8 mouse cellular contexts compared by ENCODE assay signal in the genomic region with DNA sequence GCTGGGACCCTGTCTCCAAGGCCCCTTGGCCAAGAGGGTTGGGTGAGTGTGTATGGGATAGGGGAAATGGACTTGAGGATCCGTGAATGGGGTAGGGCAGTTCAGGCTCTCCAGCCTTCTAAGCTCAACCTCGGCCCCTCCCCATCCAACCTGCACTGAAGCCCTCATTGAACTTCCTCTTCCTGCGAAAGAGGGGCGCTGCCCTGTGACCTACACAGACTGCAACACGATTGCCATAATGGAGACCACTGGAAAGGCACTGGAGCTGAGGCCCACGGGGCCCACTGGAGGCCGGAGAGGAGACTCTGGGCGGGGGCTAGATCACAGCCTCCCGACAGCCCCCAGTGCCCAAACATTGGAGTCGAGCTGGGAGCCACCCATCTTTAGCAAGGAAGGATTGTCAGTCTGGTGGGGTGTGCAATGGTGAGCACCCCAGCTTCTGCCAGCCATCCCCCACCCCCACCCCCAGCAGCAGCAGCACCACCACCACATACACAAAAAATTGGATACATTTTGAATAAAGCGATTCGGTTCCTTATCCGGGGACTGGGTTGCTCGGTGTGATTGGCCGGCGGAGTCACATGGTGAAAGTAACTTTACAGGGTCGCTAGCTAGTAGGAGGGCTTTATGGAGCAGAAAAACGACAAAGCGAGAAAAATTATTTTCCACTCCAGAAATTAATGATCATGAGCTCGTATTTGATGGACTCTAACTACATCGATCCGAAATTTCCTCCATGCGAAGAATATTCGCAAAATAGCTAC. TPM values are rescaled to one million over a fixed set of nuclear protein-coding genes. Genes with fewer than 3 reads are reported as not detected.
DNase-seq lines count a peak whose midpoint lies in the region; ATAC-seq and TF ChIP-seq lines count a peak whose summit lies in the region.

No protein-coding gene starts in this region.

- TF ChIP-seq POLR2A in MEL (IDR thresholded peaks at IDR 0.05; ENCODE audit: control insufficient read depth in 1 of 2, insufficient read depth in 1 of 2, low read depth in 1 of 2, low read length in 2 of 2, poor library complexity in 1 of 2) = peak; percentile 31 to 57; a peak in 2 of 4 replicates

- intact Hi-C loops in heart, postnatal 25 days (cut with DNase I) = no loop called here
- intact Hi-C loops in gastrocnemius, postnatal 14 days (cut with DNase I; ENCODE audit: low total_unique reads) = no loop called here

- no peak for TF ChIP-seq CTCF in MEL (IDR thresholded peaks at IDR 0.05 in 2 of 3, conservative IDR thresholded peaks at IDR 0.05 in 1 of 3; ENCODE audit: control insufficient read depth in 1 of 3, insufficient read depth in 1 of 3, low read depth in 2 of 3, low read length in 3 of 3, poor library complexity in 1 of 3, severe bottlenecking in 1 of 3)

- no peak for DNase-seq in heart, postnatal 25 days (ENCODE audit: low spot score)
- peak; percentile 79 for DNase-seq in MEL (ENCODE audit: low read depth, low spot score)
- peak; percentile 38 for DNase-seq in hindbrain, embryonic 10.5 days (ENCODE audit: low spot score)
- DNase-seq in midbrain, embryonic 14.5 days = no peak
- DNase-seq in spleen, postnatal 4 days (ENCODE audit: low spot score in 2 of 2) = no peak
- DNase-seq in cerebellum, adult 11 months = no peak
- no peak for DNase-seq in gastrocnemius, postnatal 14 days

- H3K9me3 ChIP-seq in heart, embryonic 14.5 days (ENCODE audit: control insufficient read depth, low read length) = no peaks in the 10 kb centered on the region
- no peaks in the 10 kb centered on the region for H3K9me3 ChIP-seq in MEL (replicated peaks; ENCODE audit: insufficient read depth, low read length)
- no peaks in the 10 kb centered on the region for H3K9me3 ChIP-seq in hindbrain, embryonic 10.5 days
- no peaks in the 10 kb centered on the region for H3K9me3 ChIP-seq in midbrain, embryonic 14.5 days (ENCODE audit: control insufficient read depth, low read length)

- H3K4me2 ChIP-seq in heart, embryonic 14.5 days (ENCODE audit: low read length) = peak overlapping the region; percentile 46
- peak overlapping the region; percentile 19; the same call in 1 of the 2 replicates for H3K4me2 ChIP-seq in midbrain, embryonic 14.5 days (ENCODE audit: low read length)

- H3K27me3 ChIP-seq in heart, embryonic 14.5 days (ENCODE audit: control insufficient read depth, insufficient read depth, low read length) = peaks cover 98% of the 10 kb centered on the region
- H3K27me3 ChIP-seq in MEL (ENCODE audit: control insufficient read depth in 1 of 2, insufficient read depth in 2 of 2, low read length in 2 of 2) = no peaks in the 10 kb centered on the region
- peaks cover 100% of the 10 kb centered on the region for H3K27me3 ChIP-seq in hindbrain, embryonic 10.5 days (ENCODE audit: insufficient read depth, poor library complexity, severe bottlenecking)
- peaks cover 97% of the 10 kb centered on the region for H3K27me3 ChIP-seq in midbrain, embryonic 14.5 days (ENCODE audit: control insufficient read depth, insufficient read depth, low read length)

- H3K79me2 ChIP-seq in MEL (ENCODE audit: control insufficient read depth, insufficient read depth, low read length, poor library complexity) = peaks cover 9% of the 10 kb centered on the region

- H3K4me3 ChIP-seq in heart, embryonic 14.5 days (ENCODE audit: control insufficient read depth in 1 of 2, insufficient read depth in 1 of 2, low read depth in 1 of 2, low read length in 2 of 2) = peak overlapping the region; percentile 15 to 25; a peak in 3 of 4 replicates
- H3K4me3 ChIP-seq in MEL (ENCODE audit: control insufficient read depth in 1 of 2, insufficient read depth in 1 of 2, low read depth in 2 of 2, low read length in 2 of 2) = peak overlapping the region; percentile 54 to 69
- peak overlapping the region; percentile 42 for H3K4me3 ChIP-seq in hindbrain, embryonic 10.5 days
- peak overlapping the region; percentile 5; the same call in 1 of the 2 replicates for H3K4me3 ChIP-seq in midbrain, embryonic 14.5 days (replicated peaks; ENCODE audit: low read depth, low read length)

- no peak for ATAC-seq in heart, embryonic 14.5 days (ENCODE audit: insufficient number of reproducible peaks, insufficient read depth, low FRiP score, low read depth)
- no peak for ATAC-seq in midbrain, embryonic 14.5 days (ENCODE audit: low FRiP score, low TSS enrichment)

- 1% methylated on average over 23 of the region's 24 CpGs for WGBS in heart, embryonic 14.5 days
- WGBS in hindbrain, embryonic 10.5 days = under 1% methylated on average over 24 of the region's 24 CpGs
- WGBS in midbrain, embryonic 14.5 days = under 1% methylated on average over 24 of the region's 24 CpGs

- 0 out of 4 replicates have a peak, but pooled peaks cover 0 to 3% of the 10 kb centered on the region in 2 experiments for H3K4me1 ChIP-seq in heart, embryonic 14.5 days (ENCODE audit: control insufficient read depth in 2 of 2, insufficient read depth in 2 of 2, low read length in 2 of 2)
- peaks cover 0 to 9% of the 10 kb centered on the region in 2 experiments; a peak in 3 of 4 replicates for H3K4me1 ChIP-seq in MEL (ENCODE audit: control insufficient read depth in 1 of 2, insufficient read depth in 2 of 2, low read length in 2 of 2)
- H3K4me1 ChIP-seq in hindbrain, embryonic 10.5 days (replicated peaks) = peaks cover 7% of the 10 kb centered on the region; the same call in 1 of the 2 replicates
- no peaks in the 10 kb centered on the region for H3K4me1 ChIP-seq in midbrain, embryonic 14.5 days (ENCODE audit: control insufficient read depth, insufficient read depth, low read length)

- TF ChIP-seq RAD21 in MEL (IDR thresholded peaks at IDR 0.05; ENCODE audit: low read depth, low read length) = no peak

- H3K27ac ChIP-seq in heart, embryonic 14.5 days (replicated peaks in 1 of 2; ENCODE audit: control insufficient read depth in 1 of 2, insufficient read depth in 1 of 2, low read depth in 2 of 2, low read length in 2 of 2) = no peak overlapping the region
- peak overlapping the region; percentile 36 for H3K27ac ChIP-seq in MEL (ENCODE audit: control insufficient read depth, low read depth, low read length)
- no peak overlapping the region for H3K27ac ChIP-seq in hindbrain, embryonic 10.5 days
- no peak overlapping the region for H3K27ac ChIP-seq in midbrain, embryonic 14.5 days (replicated peaks; ENCODE audit: low read depth, low read length)

- no peak overlapping the region for H3K9ac ChIP-seq in heart, embryonic 14.5 days (ENCODE audit: low read length)
- H3K9ac ChIP-seq in MEL (ENCODE audit: control insufficient read depth, low read depth, low read length, poor library complexity, severe bottlenecking) = peak overlapping the region; percentile 62
- no peak overlapping the region for H3K9ac ChIP-seq in midbrain, embryonic 14.5 days (replicated peaks; ENCODE audit: low read length)

- no peak for TF ChIP-seq EP300 in MEL (IDR thresholded peaks at IDR 0.05; ENCODE audit: low read depth in 1 of 2, low read length in 2 of 2)

- no peaks in the 10 kb centered on the region for H3K36me3 ChIP-seq in heart, embryonic 14.5 days (ENCODE audit: control insufficient read depth, insufficient read depth, low read length)
- H3K36me3 ChIP-seq in MEL (ENCODE audit: control insufficient read depth in 1 of 2, insufficient read depth in 2 of 2, low read length in 2 of 2) = peaks cover 0 to 4% of the 10 kb centered on the region in 2 experiments; a peak in 2 of 4 replicates
- H3K36me3 ChIP-seq in hindbrain, embryonic 10.5 days = no peaks in the 10 kb centered on the region
- no peaks in the 10 kb centered on the region for H3K36me3 ChIP-seq in midbrain, embryonic 14.5 days (ENCODE audit: control insufficient read depth, insufficient read depth, low read length)

TF ChIP-seq in MEL, 35 proteins besides CTCF, POLR2A, EP300 and RAD21 (continues in another document):
- no peak for TF ChIP-seq JUND (IDR thresholded peaks at IDR 0.05; ENCODE audit: low read depth, low read length)

RNA-seq across cellular contexts. Expression of a gene that starts 15.5 kb away (rescaled TPM):
- polyA plus RNA-seq in heart, embryonic 14.5 days (2014; fragmentation: Nextera tagmentation; extraction: Ambion mirVana) = 0.30 TPM in 1 of 2 replicates, not detected in the other
- not detected for total RNA-seq in heart, postnatal 25 days (2021)
- 2.5 and 2.6 TPM in 2 replicates for total RNA-seq in MEL (2012; rRNA removed)
- polyA plus RNA-seq in MEL (2012; ENCODE audit: insufficient read depth in 1 of 2, insufficient read length in 2 of 2, low read depth in 1 of 2, low replicate concordance in 2 of 2, missing spikeins in 1 of 2) = 1 to 10 TPM in 1 of 2 experiments, not detected in 1; 9.4 TPM
- polyA plus RNA-seq in hindbrain, embryonic 10.5 days (2016; fragmentation: Nextera tagmentation; extraction: Ambion mirVana) = 1.5 and 29.6 TPM in 2 replicates
- not detected in 2 replicates for polyA plus RNA-seq in midbrain, embryonic 14.5 days (2014; fragmentation: Nextera tagmentation; extraction: Ambion mirVana)
- 1 to 10 TPM; 3.8 to 5.0 TPM for total RNA-seq in gastrocnemius, postnatal 14 days (2021)

RNA-seq across cellular contexts. Expression of a gene that starts 36.2 kb away (rescaled TPM):
- polyA plus RNA-seq in heart, embryonic 14.5 days (2014; fragmentation: Nextera tagmentation; extraction: Ambion mirVana) = 0.15 and 0.22 TPM in 2 replicates
- total RNA-seq in heart, postnatal 25 days (2021) = not detected
- 1.7 and 2.3 TPM in 2 replicates for total RNA-seq in MEL (2012; rRNA removed)
- 1 to 10 TPM in 1 of 2 experiments, not detected in 1; 9.4 TPM for polyA plus RNA-seq in MEL (2012; ENCODE audit: insufficient read depth in 1 of 2, insufficient read length in 2 of 2, low read depth in 1 of 2, low replicate concordance in 2 of 2, missing spikeins in 1 of 2)
- not detected in 2 replicates for polyA plus RNA-seq in hindbrain, embryonic 10.5 days (2016; fragmentation: Nextera tagmentation; extraction: Ambion mirVana)
- polyA plus RNA-seq in midbrain, embryonic 14.5 days (2014; fragmentation: Nextera tagmentation; extraction: Ambion mirVana) = not detected in 2 replicates
- 1 to 10 TPM; 5.2 to 5.9 TPM for total RNA-seq in gastrocnemius, postnatal 14 days (2021)

RNA-seq across cellular contexts. Expression of a gene that starts 43.8 kb away (rescaled TPM):
- polyA plus RNA-seq in heart, embryonic 14.5 days (2014; fragmentation: Nextera tagmentation; extraction: Ambion mirVana) = not detected in 2 replicates
- total RNA-seq in heart, postnatal 25 days (2021) = not detected
- 0.26 and 0.31 TPM in 2 replicates for total RNA-seq in MEL (2012; rRNA removed)
- polyA plus RNA-seq in MEL (2012; ENCODE audit: insufficient read depth in 1 of 2, insufficient read length in 2 of 2, low read depth in 1 of 2, low replicate concordance in 2 of 2, missing spikeins in 1 of 2) = 1 to 10 TPM in 1 of 2 experiments, not detected in 1; 1.7 TPM
- polyA plus RNA-seq in hindbrain, embryonic 10.5 days (2016; fragmentation: Nextera tagmentation; extraction: Ambion mirVana) = not detected in 2 replicates
- polyA plus RNA-seq in midbrain, embryonic 14.5 days (2014; fragmentation: Nextera tagmentation; extraction: Ambion mirVana) = not detected in 2 replicates
- total RNA-seq in gastrocnemius, postnatal 14 days (2021) = 1 to 10 TPM; 1.1 to 1.2 TPM

RNA-seq across cellular contexts. Expression of a gene that starts 58.0 kb away (rescaled TPM):
- not detected in 2 replicates for polyA plus RNA-seq in heart, embryonic 14.5 days (2014; fragmentation: Nextera tagmentation; extraction: Ambion mirVana)
- not detected for total RNA-seq in heart, postnatal 25 days (2021)
- 3.2 and 4.1 TPM in 2 replicates for total RNA-seq in MEL (2012; rRNA removed)
- polyA plus RNA-seq in MEL (2012; ENCODE audit: insufficient read depth in 1 of 2, insufficient read length in 2 of 2, low read depth in 1 of 2, low replicate concordance in 2 of 2, missing spikeins in 1 of 2) = 100 to 1,000 TPM in 1 of 2 experiments, 1 to 10 TPM in 1; 9.5 to 400 TPM
- not detected in 2 replicates for polyA plus RNA-seq in hindbrain, embryonic 10.5 days (2016; fragmentation: Nextera tagmentation; extraction: Ambion mirVana)
- polyA plus RNA-seq in midbrain, embryonic 14.5 days (2014; fragmentation: Nextera tagmentation; extraction: Ambion mirVana) = not detected in 2 replicates
- 1 to 10 TPM; 5.7 to 5.8 TPM for total RNA-seq in gastrocnemius, postnatal 14 days (2021)

Comparison
In these comparisons a context has a peak if more than half of its experiments do, and no peak if none do; other contexts are left out.
1. H3K4me3 ChIP-seq: peak in every context shown above with its lines; median percentile 62 in MEL; 42 in hindbrain, embryonic 10.5 days; 20 in heart, embryonic 14.5 days; 5 in midbrain, embryonic 14.5 days.
2. DNase-seq: peak in MEL (single experiment) and hindbrain, embryonic 10.5 days (single experiment); none in heart, postnatal 25 days (single experiment), midbrain, embryonic 14.5 days (single experiment), spleen, postnatal 4 days (0 of 2), cerebellum, adult 11 months (single experiment) and gastrocnemius, postnatal 14 days (single experiment).